Mouse (Mus musculus) heart, embryonic 11.5 days (tissue): ENCODE measurements around the gene Irx3. TPM values are rescaled to one million over a fixed set of nuclear protein-coding genes. Genes with fewer than 3 reads are reported as not detected.

ENCODE experiments used
- ATAC-seq: fragments of 200-750 bp; cut with Nextera tagmentation; replicated peaks from 2 replicates; pipeline ENCODE4 v1.8.0; 2017; ENCODE audit warnings: moderate library complexity; ENCODE audit not compliant: insufficient number of reproducible peaks, low FRiP score, low TSS enrichment
- H3K27ac ChIP-seq: fragments of 300-500 bp; sonication (generic); 2 replicates; pipeline ENCODE4 v1.5.1; 2014; ENCODE audit warnings: mild to moderate bottlenecking, low read depth, low read length
- H3K27me3 ChIP-seq: fragments of 300-500 bp; sonication (generic); 2 replicates; pipeline ENCODE4 v1.6.1; 2014; ENCODE audit warnings: mild to moderate bottlenecking, low read length, mixed read lengths; ENCODE audit not compliant: control insufficient read depth, insufficient read depth
- H3K36me3 ChIP-seq: fragments of 300-500 bp; sonication (generic); 2 replicates; pipeline ENCODE4 v1.6.1; 2014; ENCODE audit warnings: mild to moderate bottlenecking, low read length, moderate library complexity, mixed read lengths; ENCODE audit not compliant: control insufficient read depth, insufficient read depth
- H3K4me1 ChIP-seq: fragments of 300-500 bp; sonication (generic); 2 replicates; pipeline ENCODE4 v1.6.1; 2014; ENCODE audit warnings: low read length; ENCODE audit not compliant: control insufficient read depth, insufficient read depth
- H3K4me2 ChIP-seq: fragments of 300-500 bp; sonication (generic); 2 replicates; pipeline ENCODE4 v1.6.1; 2014; ENCODE audit warnings: mild to moderate bottlenecking, moderate library complexity
- H3K4me3 ChIP-seq: fragments of 300-500 bp; sonication (generic); 2 replicates; pipeline ENCODE4 v1.5.1; 2014; ENCODE audit warnings: low read depth, low read length
- H3K9ac ChIP-seq: fragments of 300-500 bp; sonication (generic); 2 replicates; pipeline ENCODE4 v1.6.1; 2014; ENCODE audit warnings: mild to moderate bottlenecking, low read depth, low read length, moderate library complexity
- H3K9me3 ChIP-seq: fragments of 300-500 bp; sonication (generic); replicated peaks from 2 replicates; pipeline ENCODE4 v1.6.1; 2016; ENCODE audit warnings: low read length; ENCODE audit not compliant: control insufficient read depth
- WGBS: fragments of 180-500 bp; shearing (Covaris S2); extraction: QIAGEN DNeasy Blood & Tissue Kit; methylation state at CpG from one replicate; pipeline ENCODE4 v1.1.7; 2014; ENCODE audit not compliant: insufficient replicate concordance; 5-methylcytosine and 5-hydroxymethylcytosine counted together
- polyA plus RNA-seq: library from polyadenylated mRNA; unstranded; fragments of >200 nt; fragmentation: Nextera tagmentation; extraction: Ambion mirVana; gene quantifications from 2 replicates; pipeline ENCODE4 v1.2.1, GENCODE M21; 2014

The Irx3 gene
- polyA plus RNA-seq, 1 experiment from 2014 or later = 7.9 TPM

- Histone ChIP-seq H3K4me3 (peak overlapping the region; percentile 40), H3K9me3 (no peaks in the 10 kb centered on the region), H3K27me3 (peaks cover 64% of the 10 kb centered on the region), H3K9ac (0 out of 2 replicates have a peak overlapping the region, but pooled peaks have one; percentile 59), H3K4me2 (peak overlapping the region; percentile 73), H3K27ac (no peak overlapping the region), H3K36me3 (no peaks in the 10 kb centered on the region), H3K4me1 (peaks cover 21% of the 10 kb centered on the region)
- WGBS = 4% methylated on average over 36 of the region's 36 CpGs
- ATAC-seq = no peak
Observed at GRCm38 (mm10) chr8:91804403-91805253, 2.8 kb upstream of the Irx3 start.

- Histone ChIP-seq H3K4me1 (peaks cover 26% of the 10 kb centered on the region), H3K27me3 (peaks cover 67% of the 10 kb centered on the region), H3K9ac (no peak overlapping the region), H3K27ac (no peak overlapping the region), H3K36me3 (no peaks in the 10 kb centered on the region), H3K9me3 (no peaks in the 10 kb centered on the region), H3K4me3 (no peak overlapping the region), H3K4me2 (peak overlapping the region; percentile 40)
- WGBS = 14% methylated on average over 28 of the region's 28 CpGs
- no peak for ATAC-seq
Observed at GRCm38 (mm10) chr8:91803515-91804402, 1.9 kb upstream of the Irx3 start.

- H3K4me1 ChIP-seq = peaks cover 30% of the 10 kb centered on the region
- H3K27me3 ChIP-seq = peaks cover 66% of the 10 kb centered on the region
- H3K9ac ChIP-seq = peak overlapping the region; percentile 39; the same call in 1 of the 2 replicates
- no peaks in the 10 kb centered on the region for H3K36me3 ChIP-seq
- 3% methylated on average over 29 of the region's 29 CpGs for whole genome bisulfite sequencing
- ATAC-seq = no peak
- H3K27ac ChIP-seq = peak overlapping the region; percentile 94
- no peaks in the 10 kb centered on the region for H3K9me3 ChIP-seq
- H3K4me2 ChIP-seq = peak overlapping the region; percentile 89
- peak overlapping the region; percentile 61 for H3K4me3 ChIP-seq
Observed at GRCm38 (mm10) chr8:91802401-91803322, 795 bp upstream of the Irx3 start.

- H3K4me3 ChIP-seq = peak overlapping the region; percentile 61
- peak overlapping the region; percentile 89 for H3K4me2 ChIP-seq
- no peaks in the 10 kb centered on the region for H3K36me3 ChIP-seq
- H3K9me3 ChIP-seq = no peaks in the 10 kb centered on the region
- peak; percentile 75 for ATAC-seq
- H3K4me1 ChIP-seq = peaks cover 30% of the 10 kb centered on the region
- peak overlapping the region; percentile 88 for H3K9ac ChIP-seq
- peaks cover 61% of the 10 kb centered on the region for H3K27me3 ChIP-seq
- H3K27ac ChIP-seq = peak overlapping the region; percentile 94
- under 1% methylated on average over 40 of the region's 57 CpGs for WGBS
Observed at GRCm38 (mm10) chr8:91801241-91801811, 541 bp downstream of the Irx3 start.

- H3K9ac ChIP-seq = peak overlapping the region; percentile 88
- peaks cover 63% of the 10 kb centered on the region for H3K27me3 ChIP-seq
- H3K36me3 ChIP-seq = no peaks in the 10 kb centered on the region
- under 1% methylated on average over 54 of the region's 64 CpGs for WGBS
- peak overlapping the region; percentile 94 for H3K27ac ChIP-seq
- H3K4me2 ChIP-seq = peak overlapping the region; percentile 89
- peaks cover 29% of the 10 kb centered on the region for H3K4me1 ChIP-seq
- no peaks in the 10 kb centered on the region for H3K9me3 ChIP-seq
- peak overlapping the region; percentile 61 for H3K4me3 ChIP-seq
- ATAC-seq = no peak
Observed at GRCm38 (mm10) chr8:91800523-91801240, 1.2 kb downstream of the Irx3 start.

- Histone ChIP-seq H3K36me3 (no peaks in the 10 kb centered on the region), H3K27ac (peak overlapping the region; percentile 94), H3K27me3 (peaks cover 63% of the 10 kb centered on the region), H3K4me2 (peak overlapping the region; percentile 89), H3K4me3 (peak overlapping the region; percentile 61), H3K4me1 (peaks cover 22% of the 10 kb centered on the region), H3K9ac (peak overlapping the region; percentile 88), H3K9me3 (no peaks in the 10 kb centered on the region)
- no peak for ATAC-seq
- under 1% methylated on average over 89 of the region's 89 CpGs for WGBS
Observed at GRCm38 (mm10) chr8:91799681-91800522, 2.0 kb downstream of the Irx3 start.
